Mouse (Mus musculus): Measurements from ENCODE around the gene Klrb1c. TPM values are rescaled to one million over a fixed set of nuclear protein-coding genes. Genes with fewer than 3 reads are reported as not detected.
A peak's percentile ranks its signal among the peaks of the same experiment; 100 is the strongest.
"Not testable (repeated sequence)": the region's sequence is repeated elsewhere in the genome, so short reads cannot be mapped to it uniquely, and the experiment has no call there.

Gene Klrb1c
- polyA plus RNA-seq, 1 experiment, result 0.07 TPM

DNA sequence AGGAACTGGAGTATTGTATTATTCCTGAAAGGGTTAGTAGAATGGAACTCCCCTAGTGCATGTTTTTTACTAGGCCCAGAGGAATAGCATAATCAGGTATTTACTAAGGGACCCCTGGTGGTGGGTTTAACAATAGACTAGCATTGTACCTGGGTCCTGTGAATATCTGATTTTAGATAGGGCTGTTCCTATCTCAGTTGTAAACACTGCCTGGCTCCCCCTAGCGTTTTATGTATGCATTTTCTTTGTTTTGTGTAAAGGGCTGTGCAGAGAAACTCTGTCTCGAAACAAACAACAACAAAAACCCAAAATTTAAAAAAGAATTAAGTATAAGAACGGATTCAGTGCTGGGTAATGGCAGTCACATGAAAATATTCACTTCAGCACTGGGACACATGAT, 18.0 kb upstream of the Klrb1c start:
- 0 out of 2 replicates have a peak, but pooled peaks have one; percentile 1 for TF ChIP-seq CTCF (IDR thresholded peaks at IDR 0.05; ENCODE audit: borderline replicate concordance, extremely low read depth, insufficient read depth, insufficient read length)
- TF ChIP-seq POLR2A (IDR thresholded peaks at IDR 0.05; ENCODE audit: borderline replicate concordance, extremely low read depth, insufficient read depth, insufficient read length, poor library complexity, severe bottlenecking), result no peak
- peak; percentile 19 for DNase-seq (ENCODE audit: low read depth)

DNA sequence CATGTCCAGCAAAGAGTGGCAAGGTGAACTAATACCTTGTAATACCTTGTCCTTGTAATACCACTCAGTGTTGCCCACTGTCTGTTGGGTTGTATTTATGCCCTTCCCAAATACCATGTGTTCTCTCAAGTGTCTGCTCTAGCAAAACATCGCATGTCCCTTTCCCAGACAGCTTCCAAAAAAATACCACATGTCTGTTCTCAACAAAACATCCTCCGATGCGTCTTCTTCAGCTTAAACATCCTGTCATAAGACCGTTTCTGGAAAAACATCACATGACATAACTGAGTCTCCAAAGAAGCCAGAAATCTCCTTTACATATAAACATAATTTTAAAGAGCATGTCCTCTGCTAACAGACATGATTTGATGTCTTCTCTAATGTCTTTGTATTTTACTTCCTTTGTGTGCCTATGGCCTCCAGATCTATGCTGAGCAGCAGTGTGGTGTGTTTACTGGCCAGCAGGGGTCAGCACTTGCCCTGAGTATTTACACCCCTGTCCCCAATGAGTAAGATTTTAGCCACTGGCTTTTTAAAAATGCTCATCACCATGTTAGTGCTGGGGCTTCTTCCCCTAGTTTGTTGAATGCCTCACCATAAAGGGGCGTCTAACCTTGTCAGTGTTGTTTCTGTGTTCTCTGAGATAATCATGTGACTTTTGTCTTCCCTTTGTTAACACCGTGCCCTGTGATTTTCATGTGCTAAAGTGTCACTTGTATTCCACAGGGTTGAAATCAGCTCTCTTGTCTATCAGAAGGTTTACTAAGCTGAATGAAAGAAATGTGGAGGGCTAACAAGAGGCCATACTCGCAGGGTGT, 16.0 kb upstream of the Klrb1c start:
- DNase-seq (ENCODE audit: low read depth), result peak; percentile 85
- peak; percentile 44; the same call in 1 of the 2 replicates for TF ChIP-seq CTCF (IDR thresholded peaks at IDR 0.05; ENCODE audit: borderline replicate concordance, extremely low read depth, insufficient read depth, insufficient read length)

DNA sequence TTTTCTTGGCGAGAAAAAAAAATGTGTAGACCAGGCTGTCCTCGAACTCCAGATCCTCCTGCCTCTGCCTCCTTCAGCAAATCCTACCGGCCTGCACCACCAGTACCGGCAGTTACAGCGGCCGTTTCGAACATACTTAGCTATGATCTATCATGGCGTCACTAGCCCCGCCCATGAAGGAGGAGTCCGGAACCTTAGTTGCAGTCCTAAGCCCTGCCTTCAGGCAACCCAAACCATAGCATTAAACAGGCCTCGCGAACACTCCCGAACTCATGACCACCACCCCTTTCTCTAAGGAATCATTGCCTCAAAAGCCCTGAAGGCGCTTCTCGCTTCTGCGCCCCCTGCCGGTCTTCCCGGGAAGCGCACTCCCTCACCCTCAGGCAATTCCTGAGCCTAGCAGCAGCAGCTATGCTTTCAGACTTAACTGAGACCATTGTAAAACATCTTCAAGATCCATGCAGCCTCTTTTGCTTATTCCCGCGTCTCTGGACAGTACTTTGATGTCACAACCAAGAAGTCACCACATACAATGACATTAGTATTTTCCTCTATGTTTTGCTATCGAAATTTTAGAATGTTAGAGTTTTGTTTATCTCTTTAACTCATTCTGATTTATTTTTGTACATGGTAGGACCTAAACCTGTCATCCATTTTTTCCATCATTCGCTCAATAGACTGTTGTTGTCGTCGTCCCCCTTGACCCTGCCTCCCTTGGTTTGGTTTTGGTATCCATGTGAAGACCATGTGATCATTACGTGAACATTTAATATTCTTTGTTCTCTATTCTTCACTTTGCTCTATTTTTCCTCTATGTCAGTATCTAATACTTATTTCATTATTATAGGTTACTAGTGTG, 14.2 kb upstream of the Klrb1c start:
- no peak for TF ChIP-seq POLR2A (IDR thresholded peaks at IDR 0.05; ENCODE audit: borderline replicate concordance, extremely low read depth, insufficient read depth, insufficient read length, poor library complexity, severe bottlenecking)
- TF ChIP-seq CTCF (IDR thresholded peaks at IDR 0.05; ENCODE audit: borderline replicate concordance, extremely low read depth, insufficient read depth, insufficient read length), result peak; percentile 95
- peak; percentile 99 for DNase-seq (ENCODE audit: low read depth)

DNA sequence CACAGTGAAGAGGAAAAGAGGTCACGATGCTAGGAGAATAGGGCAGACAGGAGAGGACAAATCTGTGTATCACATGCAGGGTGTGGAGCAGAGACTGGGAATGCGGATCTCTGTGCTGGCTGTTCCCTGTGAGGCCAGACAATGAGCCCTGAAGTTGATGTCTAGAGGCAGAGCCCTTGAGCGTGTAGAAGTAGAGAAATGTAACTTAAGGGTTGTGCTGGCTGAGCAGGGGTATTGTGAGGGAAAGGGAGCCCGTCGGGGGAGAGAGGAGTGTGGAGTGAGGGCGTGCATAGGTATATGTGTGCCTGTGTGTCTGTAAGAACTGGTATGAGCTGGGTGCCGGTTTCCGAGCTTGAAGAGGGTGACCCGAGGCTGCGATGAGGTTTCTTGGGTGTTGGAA, 13.5 kb upstream of the Klrb1c start:
- TF ChIP-seq CTCF (IDR thresholded peaks at IDR 0.05; ENCODE audit: borderline replicate concordance, extremely low read depth, insufficient read depth, insufficient read length) (no peak), POLR2A (IDR thresholded peaks at IDR 0.05; ENCODE audit: borderline replicate concordance, extremely low read depth, insufficient read depth, insufficient read length, poor library complexity, severe bottlenecking) (no peak)
- DNase-seq (ENCODE audit: low read depth), result no peak

DNA sequence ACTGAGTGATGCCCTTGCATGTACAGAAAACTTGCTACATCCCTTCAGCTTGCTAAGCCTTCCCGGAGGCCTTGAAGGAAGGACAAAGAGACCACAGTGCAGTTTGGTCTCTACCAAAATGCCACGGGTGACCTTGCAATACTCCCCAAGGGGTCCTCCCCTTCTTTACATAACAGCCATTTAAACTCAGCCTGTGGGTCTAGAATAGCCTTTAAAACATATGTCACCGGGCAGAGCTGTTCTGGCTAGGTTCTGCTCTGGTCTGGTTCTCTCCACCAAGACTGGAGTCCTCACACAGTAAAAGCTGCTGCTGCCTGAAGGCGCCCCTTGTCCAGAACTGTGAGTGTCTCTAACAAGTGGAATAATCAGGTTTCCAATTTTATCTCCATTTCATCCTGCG, 11.7 kb upstream of the Klrb1c start:
- DNase-seq (ENCODE audit: low read depth), result not testable (repeated sequence)

DNA sequence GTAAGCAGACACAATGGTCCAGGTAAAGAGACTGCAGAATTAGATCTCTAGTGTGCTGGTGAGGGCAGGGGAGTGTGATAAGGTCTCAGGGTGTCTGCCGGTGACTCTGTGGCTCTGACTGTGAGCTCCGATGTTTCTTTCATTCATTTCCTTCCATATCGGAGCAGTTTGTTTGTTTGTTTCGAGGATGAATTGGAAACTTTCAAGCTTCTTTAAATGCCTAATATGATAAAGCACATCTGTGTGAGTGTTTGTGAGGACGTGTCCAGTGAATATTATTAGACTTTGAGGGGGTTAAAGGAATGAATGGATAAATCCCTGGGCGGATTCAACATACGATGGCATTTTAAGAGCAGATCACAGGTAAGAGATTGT, 10.9 kb upstream of the Klrb1c start:
- TF ChIP-seq POLR2A (IDR thresholded peaks at IDR 0.05; ENCODE audit: borderline replicate concordance, extremely low read depth, insufficient read depth, insufficient read length, poor library complexity, severe bottlenecking) (no peak), CTCF (IDR thresholded peaks at IDR 0.05; ENCODE audit: borderline replicate concordance, extremely low read depth, insufficient read depth, insufficient read length) (no peak)
- no peak for DNase-seq (ENCODE audit: low read depth)

DNA sequence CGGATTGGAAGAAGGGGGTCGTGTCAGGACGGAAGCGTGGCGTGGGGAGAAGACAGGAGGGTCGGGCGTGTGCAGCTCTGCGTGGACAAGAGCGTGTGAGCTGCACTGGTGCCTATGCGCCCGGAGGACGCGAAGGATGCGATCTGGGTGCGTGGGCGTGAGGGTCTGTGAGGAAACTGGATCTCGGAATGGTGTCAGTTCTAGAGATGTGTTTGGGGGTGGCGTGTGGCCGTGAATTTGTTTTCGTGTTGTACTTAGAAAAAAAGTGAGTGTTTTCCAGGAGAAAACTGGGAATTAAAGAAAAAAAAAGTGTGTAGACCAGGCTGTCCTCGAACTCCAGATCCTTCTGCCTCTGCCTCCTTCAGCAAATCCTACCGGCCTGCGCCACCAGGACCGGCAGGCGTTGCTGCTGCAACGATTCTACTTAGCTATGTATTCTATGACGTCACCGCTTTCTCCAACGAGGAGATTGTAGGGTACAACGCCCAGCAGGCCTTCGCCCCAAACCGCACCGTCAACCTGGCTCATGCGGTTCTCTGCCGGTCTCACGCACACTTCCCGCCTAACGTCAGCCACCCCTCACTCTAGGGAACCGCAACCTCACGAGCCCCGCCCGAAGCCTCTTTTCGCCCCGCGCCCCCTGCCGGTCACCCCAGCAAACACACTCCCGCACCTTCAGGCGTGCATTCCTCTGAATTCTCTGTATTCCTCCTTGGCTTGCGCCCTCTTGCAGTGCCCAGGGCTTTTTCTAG, 10.3 kb upstream of the Klrb1c start:
- peak; percentile 66 for TF ChIP-seq CTCF (IDR thresholded peaks at IDR 0.05; ENCODE audit: borderline replicate concordance, extremely low read depth, insufficient read depth, insufficient read length)
- DNase-seq (ENCODE audit: low read depth), result peak; percentile 97

DNA sequence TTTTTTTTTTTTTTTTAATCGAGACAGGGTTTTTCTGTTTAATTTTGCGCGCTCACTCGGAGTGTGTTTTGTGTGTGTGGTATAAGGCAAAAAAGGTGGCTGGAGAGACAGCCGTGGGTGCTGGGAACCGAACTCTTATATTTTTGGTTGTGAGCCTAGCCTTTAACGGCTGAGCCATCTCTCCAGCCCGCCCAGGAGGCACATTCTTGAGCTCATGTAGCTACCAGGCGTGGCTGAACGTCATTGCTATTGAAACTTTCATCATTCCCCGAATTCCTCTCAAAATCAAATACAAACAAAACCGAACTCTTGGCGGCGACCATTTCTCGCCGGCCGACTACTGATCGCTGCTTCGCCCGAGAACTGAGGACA, 9.7 kb upstream of the Klrb1c start:
- DNase-seq (ENCODE audit: low read depth), result peak; percentile 90

DNA sequence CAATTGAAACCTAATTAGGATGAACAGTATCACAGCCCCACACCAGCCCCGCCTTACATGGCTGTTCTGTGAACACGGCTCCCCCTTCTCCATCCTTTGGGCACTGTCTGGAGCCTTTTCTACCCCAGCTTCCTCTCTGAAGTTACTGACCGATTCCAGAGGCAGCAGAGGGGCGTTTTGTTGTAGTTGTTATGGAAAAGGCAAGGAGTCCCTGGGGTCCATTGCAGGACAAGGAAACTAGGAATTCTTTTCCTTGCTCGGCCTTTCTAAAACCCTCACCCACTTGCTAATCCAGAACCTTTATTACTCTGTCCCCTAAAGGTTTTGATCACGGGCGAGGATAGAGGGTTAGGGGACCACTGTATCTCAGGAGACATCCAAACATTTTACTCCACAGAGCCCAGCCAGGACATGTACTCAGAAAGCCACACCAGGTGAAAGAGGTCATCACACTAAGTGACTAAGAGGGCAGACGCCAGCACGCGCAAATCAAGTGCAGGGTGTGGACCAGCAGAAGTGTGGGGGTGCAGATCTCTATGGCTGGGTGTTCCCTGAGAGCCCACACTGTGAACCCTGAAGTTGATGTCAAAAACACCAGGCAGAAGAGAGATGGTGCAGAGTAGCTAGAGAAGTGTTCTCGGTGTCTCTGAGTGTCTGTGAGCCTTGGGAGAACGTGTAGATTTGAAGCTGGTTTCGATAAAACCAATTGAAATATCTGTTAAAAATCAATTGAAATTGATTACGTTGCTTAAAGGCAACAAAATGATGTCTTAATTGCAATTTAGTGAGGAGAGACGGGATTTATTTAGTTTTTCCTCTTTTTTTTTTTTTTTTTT, 9.1 kb upstream of the Klrb1c start:
- peak; percentile 51 for DNase-seq (ENCODE audit: low read depth)
- TF ChIP-seq CTCF (IDR thresholded peaks at IDR 0.05; ENCODE audit: borderline replicate concordance, extremely low read depth, insufficient read depth, insufficient read length), result no peak
- TF ChIP-seq POLR2A (IDR thresholded peaks at IDR 0.05; ENCODE audit: borderline replicate concordance, extremely low read depth, insufficient read depth, insufficient read length, poor library complexity, severe bottlenecking), result no peak

DNA sequence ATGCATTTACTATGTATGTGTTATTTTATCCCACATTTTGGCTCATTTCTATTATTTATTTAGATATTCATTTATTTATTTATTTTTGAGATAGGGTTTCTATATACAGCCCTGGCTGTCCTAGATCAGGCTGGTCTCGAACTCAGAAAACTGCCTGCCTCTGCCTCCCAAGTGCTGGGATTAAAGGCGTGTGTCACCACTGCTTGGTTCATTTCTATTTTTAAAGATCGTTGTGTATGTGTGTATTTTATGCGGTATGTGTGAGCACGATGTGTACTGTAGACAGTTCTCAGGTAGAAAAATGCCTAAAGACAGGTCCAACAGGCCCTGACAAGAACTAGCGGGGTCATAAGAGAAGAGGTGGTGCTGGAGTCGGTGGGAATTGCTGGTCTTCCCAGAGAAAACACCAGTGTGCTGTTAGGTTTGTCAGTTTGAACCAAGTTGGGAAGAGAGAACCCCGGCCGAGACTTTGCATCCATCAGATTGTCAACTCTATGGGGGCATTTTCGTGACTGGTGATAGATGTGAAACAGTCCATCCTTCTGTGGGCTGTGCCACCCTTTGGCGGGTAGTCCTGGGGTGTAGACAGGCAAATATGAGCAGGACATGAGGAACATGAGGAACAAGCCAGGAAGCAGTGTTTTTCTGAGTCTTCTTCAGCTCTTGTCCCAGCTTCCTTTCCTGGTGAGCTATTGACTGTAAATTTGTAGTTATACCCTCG, 8.3 kb upstream of the Klrb1c start:
- no peak for DNase-seq (ENCODE audit: low read depth)
- TF ChIP-seq CTCF (IDR thresholded peaks at IDR 0.05; ENCODE audit: borderline replicate concordance, extremely low read depth, insufficient read depth, insufficient read length), result no peak
